Mouse (Mus musculus) inflammation-experienced regulatory T-cells (primary cell): Measurements from ENCODE around the gene Sult2b1. TPM values are rescaled to one million over a fixed set of nuclear protein-coding genes. Genes with fewer than 3 reads are reported as not detected.

Source experiments
- polyA plus RNA-seq, 2 experiments: library from polyadenylated mRNA; unstranded; fragments of 100-300 nt; shearing (Covaris generic); gene quantifications; one replicate each; pipeline ENCODE4 v1.2.1; 2017

Gene Sult2b1
- polyA plus RNA-seq: 1 to 10 TPM; 4.4 to 6.7 TPM

GRCm38 (mm10) chr7:45784524-45785372 lies at the start of gene Sult2b1:
Gene Sult2b1 (minus strand): TSS chr7:45784669.

GRCm38 (mm10) chr7:45830427-45831127 lies 46.1 kb upstream of the Sult2b1 start, which contains the start of gene Grwd1:
Gene Grwd1 (minus strand): TSS chr7:45830944.

GRCm38 (mm10) chr7:45824598-45824997 lies 40.1 kb upstream of the Sult2b1 start, which contains the start of gene Kcnj14:
Gene Kcnj14 (minus strand): TSS chr7:45824782.

GRCm38 (mm10) chr7:45813787-45814779 lies 29.6 kb upstream of the Sult2b1 start, which contains the start of gene Cyth2:
Gene Cyth2 (minus strand): TSS chr7:45814581.

GRCm38 (mm10) chr7:45783511-45784091 lies 868 bp downstream of the Sult2b1 start, which contains the start of gene Lmtk3:
Gene Lmtk3 (plus strand): TSS chr7:45783738.

GRCm38 (mm10) chr7:45725713-45726112 lies 58.8 kb downstream of the Sult2b1 start, which contains the start of gene Spaca4:
Gene Spaca4 (minus strand): TSS chr7:45725813.

GRCm38 (mm10) chr7:45720413-45721233 lies 63.8 kb downstream of the Sult2b1 start, which contains the start of gene Fam83e:
Gene Fam83e (plus strand): TSS chr7:45721212.

GRCm38 (mm10) chr7:45717918-45718297 lies 66.6 kb downstream of the Sult2b1 start, which contains the start of gene Sphk2:
Gene Sphk2 (minus strand): TSS chr7:45718002.

GRCm38 (mm10) chr7:45715090-45715708 lies 69.3 kb downstream of the Sult2b1 start, which contains the start of gene Rpl18:
Gene Rpl18 (plus strand): TSS chr7:45715457.

GRCm38 (mm10) chr7:45704730-45705442 lies 79.6 kb downstream of the Sult2b1 start, which contains the start of gene Dbp:
Gene Dbp (plus strand): TSS chr7:45705088.

GRCm38 (mm10) chr7:45699523-45700141 lies 84.8 kb downstream of the Sult2b1 start, which contains the start of gene Car11:
Gene Car11 (plus strand): TSS chr7:45699843.

GRCm38 (mm10) chr7:45693921-45694591 lies 90.4 kb downstream of the Sult2b1 start, which contains the start of gene Sec1:
Gene Sec1 (minus strand): TSS chr7:45694402.

GRCm38 (mm10) chr7:45683396-45684050 lies 100.9 kb downstream of the Sult2b1 start, which contains the start of gene Ntn5:
Gene Ntn5 (plus strand): TSS chr7:45684022.

